Comparison of ENCODE assay signal across 8 mouse cellular contexts in genomic region chr14:72709710-72710340, GRCm38 (mm10). TPM values are rescaled to one million over a fixed set of nuclear protein-coding genes. Genes with fewer than 3 reads are reported as not detected.
DNase-seq lines count a peak whose midpoint lies in the region; ATAC-seq and TF ChIP-seq lines count a peak whose summit lies in the region.

Gene Fndc3a (minus strand): TSS chr14:72710003.

- under 1% methylated on average over 76 of the region's 82 CpGs for WGBS in intestine, embryonic 15.5 days

- no peak for TF ChIP-seq CTCF in cortical plate, adult 2 months (IDR thresholded peaks at IDR 0.05; ENCODE audit: extremely low read depth, insufficient read depth, low read length)

- no peak for TF ChIP-seq POLR2A in cortical plate, adult 2 months (IDR thresholded peaks at IDR 0.05; ENCODE audit: extremely low read depth, insufficient read depth, low read length)

- ATAC-seq in intestine, embryonic 15.5 days = peak; percentile 93
- peak; percentile 63 for ATAC-seq in megakaryocyte-erythroid progenitor cell, adult 5-6 weeks (replicated peaks; ENCODE audit: low FRiP score, low TSS enrichment, poor library complexity, severe bottlenecking)

- peak within 1 kb of the TSS; percentile 89 for H3K9ac ChIP-seq in intestine, embryonic 15.5 days

- DNase-seq in adrenal gland, adult (ENCODE audit: inconsistent age in 2 of 2, low spot score in 1 of 2) = peak; percentile 90 to 96
- DNase-seq in gastrocnemius, postnatal 36 days = peak; percentile 68 to 79
- peak; percentile 90 for DNase-seq in left cerebral cortex, postnatal 14 days (ENCODE audit: low spot score in 2 of 2)
- peak; percentile 88 for DNase-seq in right cerebral cortex, postnatal 14 days
- DNase-seq in urinary bladder, postnatal 36 days (ENCODE audit: low spot score in 2 of 2) = peak; percentile 78 to 81

- H3K4me1 ChIP-seq in cortical plate, adult 2 months (ENCODE audit: control insufficient read depth, insufficient read depth, low read length) = no peaks in the 10 kb centered on the region; the same call in 1 of the 2 replicates
- no peaks in the 10 kb centered on the region for H3K4me1 ChIP-seq in intestine, embryonic 15.5 days (replicated peaks)

- H3K9me3 ChIP-seq in intestine, embryonic 15.5 days = no peaks in the 10 kb centered on the region

- no peaks in the 10 kb centered on the region; the same call in 1 of the 2 replicates for H3K27me3 ChIP-seq in intestine, embryonic 15.5 days (replicated peaks)

- H3K4me2 ChIP-seq in intestine, embryonic 15.5 days (replicated peaks) = peak within 1 kb of the TSS; percentile 81

- H3K36me3 ChIP-seq in intestine, embryonic 15.5 days = no peaks in the 10 kb centered on the region

- intact Hi-C loops in gastrocnemius, postnatal 36 days (cut with DNase I) = no loop called here
- intact Hi-C loops in left cerebral cortex, postnatal 14 days (cut with DNase I) = loop anchor here (5.0 kb wide), 1 partner anchor 272 kb away; no protein-coding TSS in a partner anchor

- peak within 1 kb of the TSS; percentile 95 for H3K27ac ChIP-seq in cortical plate, adult 2 months (ENCODE audit: insufficient read depth, low read length)
- peak within 1 kb of the TSS; percentile 93 for H3K27ac ChIP-seq in intestine, embryonic 15.5 days

- H3K4me3 ChIP-seq in cortical plate, adult 2 months (ENCODE audit: insufficient read depth, low read length) = peak within 1 kb of the TSS; percentile 93
- H3K4me3 ChIP-seq in intestine, embryonic 15.5 days (replicated peaks) = peak within 1 kb of the TSS; percentile 97

RNA-seq across cellular contexts. Expression of gene Fndc3a, which starts in this region (rescaled TPM):
- 19.9 and 20.2 TPM in 2 replicates for polyA plus RNA-seq in cortical plate, adult 2 months (2012; rRNA removed)
- 1 to 10 TPM; 5.8 to 6.7 TPM for total RNA-seq in gastrocnemius, postnatal 36 days (2021)
- 44.5 and 53.3 TPM in 2 replicates for polyA plus RNA-seq in intestine, embryonic 15.5 days (2015; fragmentation: Nextera tagmentation; extraction: Ambion mirVana)
- 10 to 100 TPM; 40.7 to 41.4 TPM for total RNA-seq in left cerebral cortex, postnatal 14 days (2021)
- total RNA-seq in megakaryocyte-erythroid progenitor cell, adult 5-6 weeks (2014; fragmentation: Nextera tagmentation) = 14.4 and 15.0 TPM in 2 replicates
- 12.8 and 27.1 TPM in 2 replicates for total RNA-seq in megakaryocyte-erythroid progenitor cell, adult 5-6 weeks (2017)

Comparison
In these comparisons a context has a peak if more than half of its experiments do, and no peak if none do; other contexts are left out.
1. Peak in every context shown above with its lines: DNase-seq, ATAC-seq, H3K4me3 ChIP-seq and H3K27ac ChIP-seq.